Mouse (Mus musculus): ENCODE data around the gene Clip2. TPM values are rescaled to one million over a fixed set of nuclear protein-coding genes. Genes with fewer than 3 reads are reported as not detected.
A peak's percentile ranks its signal among the peaks of the same experiment; 100 is the strongest.

Clip2 gene
- 10 to 100 TPM; 16.7 to 17.7 TPM for total RNA-seq (2021)
- long read RNA-seq, experiment 1, full-length matches to known transcripts: 3 of 5 reads
- long read RNA-seq, experiment 1, partial matches to known transcripts: 1 of 5 reads
- long read RNA-seq, experiment 1, other reads (novel, unspliced or antisense): 1 of 5 reads
- long read RNA-seq, experiment 2, full-length matches to known transcripts: 2 of 4 reads
- long read RNA-seq, experiment 2, partial matches to known transcripts: 1 of 4 reads
- long read RNA-seq, experiment 2, other reads (novel, unspliced or antisense): 1 of 4 reads

- peak; percentile 98 to 99 for DNase-seq (ENCODE audit: low spot score in 2 of 2)
Measured at GRCm38 (mm10) chr5:134552110-134552972, at the start of gene Clip2. Gene Clip2, minus strand, starts transcription at chr5:134552434.

- no peak for DNase-seq (ENCODE audit: low spot score in 2 of 2)
Measured at GRCm38 (mm10) chr5:134597711-134598110, 45.5 kb upstream of the Clip2 start.

- DNase-seq (ENCODE audit: low spot score in 2 of 2): no peak
Measured at GRCm38 (mm10) chr5:134593093-134593492, 40.9 kb upstream of the Clip2 start.

- DNase-seq (ENCODE audit: low spot score in 2 of 2): no peak
Measured at GRCm38 (mm10) chr5:134592026-134592581, 39.9 kb upstream of the Clip2 start.

- DNase-seq (ENCODE audit: low spot score in 2 of 2): no peak
Measured at GRCm38 (mm10) chr5:134589900-134590299, 37.7 kb upstream of the Clip2 start.

GRCm38 (mm10) chr5:134584798-134585197 is 32.6 kb upstream of the Clip2 start:
- no peak for DNase-seq (ENCODE audit: low spot score in 2 of 2)

- DNase-seq (ENCODE audit: low spot score in 2 of 2): no peak
Measured at GRCm38 (mm10) chr5:134583884-134584213, 31.6 kb upstream of the Clip2 start.

GRCm38 (mm10) chr5:134583006-134583883 is 31.0 kb upstream of the Clip2 start:
- DNase-seq (ENCODE audit: low spot score in 2 of 2): no peak

GRCm38 (mm10) chr5:134582221-134582907 is 30.1 kb upstream of the Clip2 start:
- peak; percentile 95 to 96 for DNase-seq (ENCODE audit: low spot score in 2 of 2)

GRCm38 (mm10) chr5:134581146-134581545 is 28.9 kb upstream of the Clip2 start, which contains the start of gene Rfc2:
Gene Rfc2, plus strand, starts transcription at chr5:134581366.
- DNase-seq (ENCODE audit: low spot score in 2 of 2): no peak

- DNase-seq (ENCODE audit: low spot score in 2 of 2): no peak
Measured at GRCm38 (mm10) chr5:134579135-134579534, 26.9 kb upstream of the Clip2 start.

GRCm38 (mm10) chr5:134577534-134577933 is 25.3 kb upstream of the Clip2 start:
- no peak for DNase-seq (ENCODE audit: low spot score in 2 of 2)

GRCm38 (mm10) chr5:134576517-134577220 is 24.4 kb upstream of the Clip2 start:
- DNase-seq (ENCODE audit: low spot score in 2 of 2): no peak

- DNase-seq (ENCODE audit: low spot score in 2 of 2): no peak
Measured at GRCm38 (mm10) chr5:134575833-134576232, 23.6 kb upstream of the Clip2 start.

GRCm38 (mm10) chr5:134572508-134573214 is 20.4 kb upstream of the Clip2 start:
- DNase-seq (ENCODE audit: low spot score in 2 of 2): no peak

GRCm38 (mm10) chr5:134571730-134572507 is 19.7 kb upstream of the Clip2 start:
- peak; percentile 32 to 42 for DNase-seq (ENCODE audit: low spot score in 2 of 2)

GRCm38 (mm10) chr5:134568964-134569491 is 16.8 kb upstream of the Clip2 start:
- DNase-seq (ENCODE audit: low spot score in 2 of 2): no peak

- DNase-seq (ENCODE audit: low spot score in 2 of 2): no peak
Measured at GRCm38 (mm10) chr5:134568030-134568429, 15.8 kb upstream of the Clip2 start.
